Mouse (Mus musculus): ENCODE results near the gene Prr14l.
"Not testable (repeated sequence)": the region's sequence is repeated elsewhere in the genome, so short reads cannot be mapped to it uniquely, and the experiment has no call there.

The Prr14l gene

GRCm38 (mm10) chr5:32785313-32785915, 68.6 kb downstream of the Prr14l start, which contains the start of gene Pisd:
Pisd (minus strand) TSS chr5:32785646.
- DNase-seq: peak; percentile 97

GRCm38 (mm10) chr5:32784726-32785125, 69.3 kb downstream of the Prr14l start:
- DNase-seq: no peak

DNA sequence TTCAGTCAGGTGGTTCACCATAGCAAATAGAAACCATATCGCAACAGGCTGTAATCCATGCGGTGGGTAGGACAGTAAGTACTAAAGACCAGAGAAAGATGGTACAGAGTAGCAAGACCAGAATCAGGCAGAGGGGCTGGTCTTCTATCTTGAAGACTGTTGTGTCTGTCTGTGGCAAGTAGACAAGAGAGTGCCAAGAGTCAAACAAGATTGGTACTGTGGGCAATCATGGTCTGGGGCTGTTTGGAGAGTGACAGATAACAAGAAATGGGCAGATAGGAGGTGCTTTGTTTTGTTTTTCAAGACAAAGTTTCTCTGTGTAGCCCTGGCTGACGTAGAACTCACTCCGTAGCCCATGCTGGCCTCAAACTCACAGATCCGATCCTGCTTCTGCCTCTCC, 72.5 kb downstream of the Prr14l start:
- DNase-seq: no peak

DNA sequence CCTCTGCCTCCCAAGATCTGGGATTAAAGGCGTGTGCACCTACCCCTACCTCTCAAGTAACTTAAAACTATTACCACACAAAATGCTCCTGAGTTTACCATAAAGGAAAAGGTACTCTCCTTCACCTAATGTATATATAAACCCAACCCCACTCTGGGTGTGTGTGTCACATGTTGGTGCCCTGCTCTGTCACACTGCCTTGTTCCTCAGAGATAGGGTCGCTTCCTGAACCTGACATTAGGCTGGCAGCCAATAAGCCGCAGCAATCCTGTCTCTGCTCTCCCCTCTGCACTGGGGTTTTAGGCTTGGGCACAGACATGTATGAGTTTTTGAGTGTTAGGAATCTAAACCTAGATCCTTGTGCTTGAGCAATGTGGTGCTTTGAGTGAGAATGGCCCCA, 75.9 kb downstream of the Prr14l start:
- no peak for DNase-seq

DNA sequence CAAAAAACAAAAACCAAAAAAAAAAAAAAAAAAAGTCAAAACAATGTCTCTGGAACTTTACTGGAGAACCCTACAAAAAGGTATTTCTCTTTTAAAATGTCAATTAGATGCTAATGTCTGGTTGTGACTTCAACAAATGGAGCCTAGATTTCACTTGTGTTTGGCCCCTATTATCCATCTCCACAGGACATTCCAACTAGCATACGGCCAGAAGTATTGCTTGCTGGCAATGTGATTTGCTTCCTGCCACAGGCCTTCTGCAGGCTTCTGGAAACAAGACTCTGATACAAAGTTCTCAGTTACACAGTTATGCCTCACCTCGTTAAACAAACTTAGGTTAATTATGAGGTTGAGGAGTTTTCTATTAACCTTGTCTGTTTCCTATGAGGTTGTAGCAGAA, 81.7 kb downstream of the Prr14l start:
- no peak for DNase-seq

- no peak for DNase-seq
These were observed 86.3 kb downstream of the Prr14l start for GRCm38 (mm10) chr5:32767636-32768373.

DNA sequence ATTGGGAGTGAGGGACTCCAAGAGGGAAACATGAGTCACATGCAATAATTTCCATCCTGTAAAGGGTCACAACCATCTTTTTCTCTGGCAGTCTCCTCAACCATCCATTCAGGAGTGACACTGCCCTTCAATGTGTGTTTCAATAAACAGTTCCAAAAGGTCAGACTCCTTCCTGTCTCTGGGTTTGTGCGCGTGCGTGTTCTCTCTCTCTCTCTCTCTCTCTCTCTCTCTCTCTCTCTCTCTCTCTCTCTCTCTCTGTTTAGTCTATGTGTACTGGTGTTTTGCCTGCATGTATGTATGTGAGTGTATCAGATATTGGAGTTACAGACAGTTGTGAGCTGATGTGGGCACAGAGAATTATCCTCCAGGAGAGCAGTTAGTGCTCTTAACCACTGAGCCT, 87.1 kb downstream of the Prr14l start:
- no peak for DNase-seq

- no peak for DNase-seq
These were observed 92.4 kb downstream of the Prr14l start for GRCm38 (mm10) chr5:32761566-32762140.

DNA sequence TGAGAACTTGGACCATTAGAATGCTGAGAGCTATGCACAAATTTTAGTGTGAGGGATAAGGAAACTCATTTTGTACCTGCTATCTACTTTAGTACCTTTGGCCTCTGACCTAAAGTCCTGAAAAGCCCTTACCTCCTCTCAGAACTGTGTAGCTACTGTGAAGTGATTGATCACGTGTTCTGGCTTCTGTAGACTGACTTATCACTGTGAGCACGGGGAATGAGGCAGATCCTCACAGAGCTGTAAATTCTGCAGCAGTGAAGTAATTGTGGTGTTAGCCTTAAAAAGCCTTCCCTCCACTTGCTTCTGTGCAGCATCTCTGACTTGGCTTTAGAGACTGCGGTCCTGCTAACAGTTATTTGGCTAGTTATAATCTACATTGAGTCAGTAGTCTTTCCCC, 93.3 kb downstream of the Prr14l start:
- no peak for DNase-seq

DNA sequence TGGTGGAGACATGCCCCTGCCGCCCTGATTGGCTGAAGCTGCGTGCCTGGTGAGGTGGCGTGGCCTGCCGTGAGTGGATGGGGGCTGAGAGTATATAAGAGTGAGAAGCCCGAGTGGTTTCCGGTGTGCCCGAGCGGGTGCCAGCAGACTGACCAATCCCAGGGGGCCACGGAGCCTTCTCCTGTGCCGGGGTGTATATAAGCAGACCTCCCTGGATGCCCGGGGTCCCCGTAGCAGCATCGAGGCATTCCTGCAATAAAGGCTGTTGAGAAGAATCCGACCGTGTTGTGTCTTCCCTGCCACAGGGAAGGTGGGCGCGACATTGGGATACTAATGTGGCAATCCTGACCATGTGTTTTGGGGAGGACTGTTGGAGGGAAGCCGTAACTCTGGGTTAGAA, 93.7 kb downstream of the Prr14l start:
- DNase-seq: not testable (repeated sequence)

- no peak for DNase-seq
These were observed 94.4 kb downstream of the Prr14l start for GRCm38 (mm10) chr5:32759662-32760061.

DNA sequence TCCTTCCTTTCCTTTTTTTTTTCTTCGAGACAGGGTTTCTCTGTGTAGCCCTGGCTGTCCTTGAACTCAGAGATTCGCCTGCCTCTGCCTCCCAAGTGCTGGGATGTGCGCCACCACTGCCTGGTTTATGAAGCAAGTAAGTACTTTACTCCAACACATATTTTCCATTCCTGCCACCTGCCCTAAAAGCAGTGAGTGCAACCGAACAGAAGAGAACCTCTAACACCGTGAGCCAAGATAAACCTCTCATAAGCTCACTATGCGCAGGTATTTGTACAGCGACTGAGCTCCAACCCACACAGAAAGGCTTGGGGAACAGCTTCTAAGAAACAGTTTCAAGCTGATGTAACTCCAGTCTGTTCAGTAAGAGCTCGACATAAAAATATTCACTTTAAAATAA, 97.9 kb downstream of the Prr14l start:
- DNase-seq: no peak

DNA sequence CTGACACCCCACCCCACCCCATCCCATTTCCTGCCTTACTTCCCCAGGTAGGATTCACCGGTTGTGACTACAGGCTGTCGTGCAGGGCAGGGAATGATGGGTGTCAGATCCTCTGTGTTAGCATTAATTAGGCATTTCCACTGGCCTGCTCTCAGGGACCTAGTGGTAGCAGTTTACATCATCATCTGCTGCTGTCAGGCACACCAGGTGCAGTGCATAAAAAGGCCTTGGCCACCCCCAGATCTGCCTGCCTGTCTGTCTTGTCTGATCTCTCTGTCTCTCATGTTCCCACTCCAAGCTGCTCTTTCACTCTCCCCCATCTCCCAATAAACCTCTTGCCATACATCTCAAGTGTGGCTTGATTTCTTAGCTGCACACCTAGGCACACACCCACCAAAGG, 102.3 kb downstream of the Prr14l start:
- DNase-seq: no peak

DNA sequence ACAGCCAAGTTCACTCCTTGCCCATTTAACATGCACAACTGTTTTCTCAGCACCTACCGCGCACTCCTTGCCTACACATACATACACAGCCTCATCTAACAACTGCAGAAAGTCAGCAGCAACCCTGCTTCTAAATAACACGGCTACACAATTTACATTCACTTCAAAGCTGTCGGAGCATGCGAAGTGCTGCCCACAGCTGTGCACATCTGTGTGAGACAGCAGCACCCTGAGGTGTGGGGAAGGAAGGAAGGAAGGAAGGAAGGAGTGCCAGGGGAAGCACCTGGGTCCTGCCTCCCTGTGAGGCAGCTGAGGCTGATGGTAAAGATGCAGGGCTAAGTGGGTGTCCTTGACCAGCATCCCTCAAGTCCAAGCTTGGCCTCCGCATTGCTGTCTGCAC, 105.1 kb downstream of the Prr14l start:
- peak; percentile 81 for DNase-seq

GRCm38 (mm10) chr5:32747650-32748375, 106.2 kb downstream of the Prr14l start:
- DNase-seq: peak; percentile 63

GRCm38 (mm10) chr5:32745705-32746655, 108.1 kb downstream of the Prr14l start:
- DNase-seq: peak; percentile 46

DNA sequence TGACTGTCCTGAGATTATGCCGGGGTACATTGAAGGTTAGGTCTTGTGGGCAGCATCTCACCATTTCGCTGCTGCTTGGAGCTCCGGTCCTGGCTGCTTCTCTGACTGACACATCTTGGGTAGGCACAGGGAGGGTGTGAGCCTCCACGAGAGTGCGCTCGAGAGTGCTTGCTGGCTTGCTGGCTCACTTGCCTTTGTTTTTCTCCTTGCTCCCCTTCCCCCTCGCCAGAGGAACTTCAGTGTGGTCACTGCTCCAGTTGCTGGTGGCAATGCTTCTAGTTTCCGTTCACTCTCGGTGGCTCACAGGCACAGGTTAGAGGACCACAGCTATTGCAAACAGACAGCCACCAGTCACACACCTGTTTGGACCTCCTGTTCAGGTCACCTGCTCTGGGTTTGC, 111.9 kb downstream of the Prr14l start:
- peak; percentile 71 for DNase-seq

DNA sequence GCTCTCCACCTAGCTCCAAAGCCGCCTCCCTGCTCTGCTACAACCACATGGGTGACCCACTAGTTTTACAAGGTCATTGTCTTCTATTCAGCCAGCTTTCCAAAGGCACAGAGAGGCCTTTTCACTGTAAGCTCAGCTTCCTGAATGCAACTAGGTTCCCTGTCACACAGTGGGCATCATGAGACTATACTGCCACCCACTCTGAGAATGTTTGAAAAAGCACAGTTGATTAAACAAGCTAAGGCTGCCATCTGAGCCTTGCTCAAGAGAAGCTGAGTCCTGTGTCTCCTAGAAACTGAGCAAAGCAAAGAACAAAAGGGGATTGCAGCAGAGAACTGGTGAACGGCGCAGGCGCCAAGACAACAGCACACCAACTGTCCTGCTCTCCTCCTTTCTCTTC, 112.7 kb downstream of the Prr14l start:
- not testable (repeated sequence) for DNase-seq

DNA sequence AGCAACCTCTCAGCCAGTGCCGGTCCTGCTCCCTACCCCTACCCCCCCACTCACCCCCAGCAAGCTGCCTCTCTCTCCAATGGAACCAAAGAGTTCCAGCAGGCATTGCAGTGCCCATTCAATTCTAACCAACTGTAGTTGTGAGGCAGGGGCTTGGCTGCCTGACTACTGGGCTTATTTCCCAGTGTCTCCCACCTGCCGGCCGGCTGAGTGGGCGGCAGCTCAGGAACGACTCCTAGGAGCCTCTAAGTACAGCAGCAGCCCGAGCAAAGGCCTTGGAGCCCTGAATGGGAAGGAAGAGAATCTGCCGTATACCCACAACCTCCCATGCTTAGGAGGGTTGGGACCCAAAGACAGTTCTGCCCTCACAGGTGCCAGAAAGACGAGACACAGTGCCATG, 113.2 kb downstream of the Prr14l start:
- DNase-seq: not testable (repeated sequence)

DNA sequence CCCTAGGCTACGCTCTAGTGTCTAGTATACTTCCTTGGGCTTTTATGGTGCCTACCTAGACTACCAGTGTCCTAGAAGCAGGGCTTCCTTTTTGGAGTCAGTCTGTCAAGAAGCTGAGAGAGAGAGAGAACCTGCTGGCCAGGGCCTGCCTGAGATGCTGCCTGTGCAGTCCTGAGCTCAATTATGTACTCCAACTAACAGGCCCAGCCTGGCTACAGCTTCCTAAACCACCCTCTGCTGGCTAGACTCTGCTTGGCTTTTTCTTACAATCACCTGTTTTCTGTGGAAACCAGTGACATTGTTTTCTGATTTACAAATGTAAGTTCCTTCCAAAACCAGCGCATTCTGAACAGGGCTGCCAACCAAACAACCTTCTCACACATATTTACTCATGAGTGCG, 113.9 kb downstream of the Prr14l start:
- DNase-seq: no peak
